Mouse (Mus musculus) ES-Bruce4 (cell line): Measurements from ENCODE around the gene Eaf1.

Source experiments
- CTCF ChIP-seq: IDR thresholded peaks from one replicate; pipeline ENCODE4 v1.8.1; 2011; ENCODE audit warnings: low read depth, low read length
- EP300 ChIP-seq: IDR thresholded peaks from 2 replicates; pipeline ENCODE4 v1.6.1; 2011; ENCODE audit warnings: low read depth, low read length; ENCODE audit not compliant: insufficient read depth
- POLR2A ChIP-seq: IDR thresholded peaks from one replicate; pipeline ENCODE4 v1.8.1; 2011; ENCODE audit warnings: low read length; ENCODE audit not compliant: insufficient read depth

- TF ChIP-seq POLR2A (no peak), EP300 (no peak), CTCF (no peak)
Observed at GRCm38 (mm10) chr14:31496241-31496646, 2.0 kb downstream of the Eaf1 start.
